Mouse (Mus musculus): ENCODE results near the gene Rpn2.
A peak's percentile ranks its signal among the peaks of the same experiment; 100 is the strongest.

Rpn2 gene

DNA sequence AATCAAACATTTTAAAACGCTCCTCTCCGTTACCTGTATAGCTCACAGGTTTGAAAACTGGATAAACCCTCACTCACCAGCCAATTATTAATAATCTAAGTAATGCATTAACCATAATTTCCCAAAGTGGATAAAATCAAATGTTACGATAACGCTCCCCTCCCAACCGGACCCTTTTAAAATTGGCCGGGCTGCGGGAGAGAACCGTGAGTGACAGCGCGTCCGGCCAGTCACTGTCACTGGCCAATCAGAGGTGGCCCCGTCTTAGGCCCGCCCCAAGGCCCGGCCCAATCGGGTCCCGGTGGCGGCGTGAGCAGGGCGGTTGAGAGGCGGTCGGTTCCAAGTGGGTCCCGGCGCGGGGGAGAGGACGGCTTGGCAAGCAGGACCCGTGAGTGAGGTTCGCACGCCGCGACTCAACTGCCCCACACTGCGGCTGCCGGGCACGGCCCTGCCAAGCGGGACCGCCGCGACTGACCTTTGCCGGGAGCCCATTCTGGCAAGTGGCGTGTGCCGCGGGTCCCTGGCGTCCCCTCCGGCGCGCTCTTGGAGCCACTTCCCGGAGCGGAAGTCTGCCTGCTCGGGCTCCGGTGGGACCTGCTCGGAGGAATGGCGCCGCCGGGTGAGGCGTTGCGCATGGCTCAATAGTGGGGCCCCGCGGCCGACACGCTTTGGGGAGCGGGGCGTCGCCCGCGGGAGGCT is at the start of gene Rpn2:
Rpn2 (plus strand) TSS at position 301 of the 699 bp plus-strand sequence.
- DNase-seq (ENCODE audit: low read depth, low spot score), result peak; percentile 89

DNA sequence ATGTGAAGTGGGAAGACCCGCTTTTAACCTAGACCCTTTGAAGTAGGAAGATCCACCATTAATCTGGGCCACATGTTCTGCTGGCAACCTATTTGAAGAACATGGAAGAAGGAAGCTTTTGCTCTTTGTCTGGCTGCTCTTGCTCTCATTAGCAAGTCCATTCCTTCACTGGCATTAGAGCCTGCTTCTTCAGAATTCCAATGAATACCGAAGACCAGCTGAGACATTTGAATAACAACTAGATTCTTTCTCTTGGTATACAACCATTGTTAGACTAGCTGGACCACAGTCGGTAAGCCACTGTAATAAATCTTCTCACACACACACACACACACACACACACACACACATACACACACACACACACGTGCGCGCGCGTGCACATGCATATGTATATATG is 42.9 kb upstream of the Rpn2 start:
- no peak for DNase-seq (ENCODE audit: low read depth, low spot score)

DNA sequence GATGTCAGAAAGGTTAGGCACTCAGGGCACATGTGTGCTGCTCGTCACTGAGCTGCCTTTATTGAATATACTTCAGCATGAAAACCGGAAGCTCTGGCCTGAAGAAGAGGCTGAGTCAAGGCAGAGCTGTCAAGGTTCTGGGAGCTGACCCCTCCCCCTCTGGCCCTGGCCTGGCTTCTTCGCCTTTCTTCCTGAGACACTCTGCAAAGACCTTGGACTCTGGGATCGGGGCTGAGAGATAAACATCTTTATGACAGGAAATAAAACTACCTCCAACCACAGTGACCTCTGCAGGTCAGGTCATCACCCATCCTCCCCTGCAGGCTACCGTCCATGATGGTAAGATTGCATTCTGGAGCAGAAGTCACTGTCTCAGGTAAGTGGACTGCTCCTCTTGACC is 33.8 kb upstream of the Rpn2 start:
- no peak for DNase-seq (ENCODE audit: low read depth, low spot score)

DNA sequence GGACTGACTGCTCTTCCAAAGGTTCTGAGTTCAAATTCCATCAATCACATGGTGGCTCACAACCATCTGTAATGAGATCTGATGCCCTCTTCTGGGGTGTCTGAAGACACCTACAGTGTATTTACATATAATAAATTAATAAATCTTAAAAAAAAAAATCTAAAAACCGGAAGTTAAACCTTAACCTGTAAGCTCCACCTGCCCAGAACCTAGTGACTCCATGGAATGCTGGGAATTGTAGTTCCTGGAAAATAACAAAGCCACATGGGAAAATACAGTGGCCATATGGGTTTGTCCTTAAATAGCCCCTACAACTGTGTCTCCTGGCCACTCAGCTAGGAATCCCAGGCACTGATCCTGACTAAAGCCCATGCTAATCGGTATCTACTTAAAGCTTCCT is 33.2 kb upstream of the Rpn2 start:
- DNase-seq (ENCODE audit: low read depth, low spot score), result no peak

DNA sequence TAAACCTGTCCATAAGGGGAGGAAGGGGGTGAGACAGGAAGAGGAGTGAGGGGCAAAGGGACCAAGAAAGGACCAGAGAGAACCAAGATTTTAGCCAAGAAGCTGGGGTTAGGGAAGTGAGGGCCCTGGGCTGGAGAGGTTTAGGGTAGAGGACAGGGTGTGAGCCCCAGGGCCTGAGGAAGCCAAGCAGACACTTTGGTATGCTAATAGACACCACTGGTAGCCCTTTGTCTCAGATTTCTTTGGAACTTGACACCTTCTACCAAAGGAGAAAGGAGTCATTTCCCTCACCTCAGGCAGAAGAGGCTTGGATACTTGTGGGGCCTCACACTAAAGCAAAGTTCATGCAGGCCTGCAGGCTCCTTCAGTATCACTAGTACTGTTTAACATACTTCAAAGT is 30.7 kb upstream of the Rpn2 start:
- no peak for DNase-seq (ENCODE audit: low read depth, low spot score)

DNA sequence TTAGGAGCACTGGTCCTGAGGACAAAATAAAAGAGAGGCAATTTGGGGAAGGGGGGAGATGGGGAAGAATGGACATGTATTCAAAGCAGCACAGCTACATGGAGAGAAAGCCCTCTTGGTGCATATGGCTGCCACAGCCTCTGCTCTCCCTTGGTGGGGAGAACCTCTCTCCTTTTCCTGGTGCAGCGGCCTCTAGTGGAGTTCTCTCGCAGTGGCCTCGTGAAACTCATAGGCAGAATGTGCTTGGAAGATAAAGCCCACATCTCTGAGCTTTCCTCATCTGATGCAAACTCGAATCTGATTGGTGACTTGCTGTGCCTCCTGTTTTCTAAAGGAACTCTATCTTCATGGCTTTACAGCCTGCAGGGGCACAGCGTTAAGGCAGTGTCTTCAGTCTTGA is 19.1 kb upstream of the Rpn2 start:
- DNase-seq (ENCODE audit: low read depth, low spot score), result peak; percentile 7

DNA sequence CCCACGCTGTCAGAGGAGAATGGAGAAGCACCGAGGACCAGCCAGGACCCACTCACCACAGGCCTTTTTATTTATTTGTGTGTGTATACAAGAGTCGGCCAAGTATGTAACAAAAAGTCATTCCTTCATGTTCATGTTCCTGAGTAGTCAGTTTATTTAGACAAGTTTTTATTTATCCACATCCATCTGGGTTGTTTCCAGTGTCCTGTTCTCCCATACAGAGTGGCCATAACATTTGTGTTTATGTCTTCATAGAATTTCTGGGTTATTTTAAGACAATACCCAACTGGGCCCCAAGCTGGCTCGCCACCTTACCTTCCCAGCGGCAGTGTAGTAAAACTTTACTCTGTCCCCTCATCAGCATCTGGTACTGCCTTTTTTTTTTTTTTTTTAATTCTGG is 16.9 kb upstream of the Rpn2 start:
- DNase-seq (ENCODE audit: low read depth, low spot score), result no peak

DNA sequence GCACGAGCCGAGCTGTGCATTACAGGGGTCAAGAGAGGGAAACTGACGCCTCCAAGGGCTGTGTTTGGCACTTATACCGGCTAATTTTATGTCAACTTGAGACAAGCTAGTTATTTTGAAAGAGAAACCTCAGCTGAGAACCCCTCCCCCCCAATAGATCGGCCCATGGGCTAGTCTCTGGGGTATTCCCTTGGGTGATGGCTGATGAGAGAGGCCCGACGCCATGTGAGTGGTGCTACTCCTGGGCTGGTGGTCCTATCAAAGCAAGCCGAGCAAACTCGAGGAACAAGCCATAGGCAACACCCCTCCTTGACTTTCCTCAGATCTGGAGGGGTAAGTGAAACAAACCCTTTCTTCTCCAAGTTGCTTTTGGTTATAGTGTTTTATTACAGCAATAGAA is 16.3 kb upstream of the Rpn2 start:
- no peak for DNase-seq (ENCODE audit: low read depth, low spot score)

DNA sequence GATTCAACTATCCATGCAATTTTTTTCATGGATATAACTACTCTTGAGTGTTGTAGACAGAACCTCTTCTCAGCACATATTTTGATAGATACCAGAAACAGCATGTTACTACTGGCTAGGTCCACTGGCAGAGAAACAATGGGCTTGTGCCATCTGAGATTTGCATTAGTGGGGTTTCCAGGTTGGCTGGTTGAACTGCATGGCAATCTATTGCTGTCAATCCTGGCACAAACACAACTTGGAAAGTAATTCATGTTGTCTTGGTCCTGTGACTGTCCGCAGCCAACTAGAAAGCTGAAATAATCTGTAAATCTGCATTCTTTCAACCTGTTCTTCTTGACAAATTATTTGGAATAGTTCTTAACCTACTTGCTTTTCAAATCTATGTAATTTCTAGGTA is 15.7 kb upstream of the Rpn2 start:
- DNase-seq (ENCODE audit: low read depth, low spot score), result no peak

DNA sequence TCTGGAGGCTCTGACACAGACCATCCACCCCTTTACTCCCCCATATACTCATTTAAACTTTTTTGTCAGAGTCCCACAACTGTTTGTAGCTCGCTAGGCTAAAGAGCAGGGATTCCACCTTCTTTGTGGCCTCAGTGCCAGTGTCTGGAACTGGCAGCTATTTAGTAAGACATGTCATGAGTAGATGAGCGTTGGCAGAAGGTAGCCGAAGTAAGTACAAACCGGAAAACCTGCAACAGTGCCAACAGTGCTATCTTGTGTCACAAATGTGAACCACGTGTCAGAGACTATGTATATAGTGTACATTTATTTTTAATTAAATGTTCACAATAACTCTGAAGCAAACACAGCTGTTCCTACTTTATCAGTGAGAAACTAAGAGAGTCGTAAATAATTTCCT is 15.0 kb upstream of the Rpn2 start:
- DNase-seq (ENCODE audit: low read depth, low spot score), result no peak

DNA sequence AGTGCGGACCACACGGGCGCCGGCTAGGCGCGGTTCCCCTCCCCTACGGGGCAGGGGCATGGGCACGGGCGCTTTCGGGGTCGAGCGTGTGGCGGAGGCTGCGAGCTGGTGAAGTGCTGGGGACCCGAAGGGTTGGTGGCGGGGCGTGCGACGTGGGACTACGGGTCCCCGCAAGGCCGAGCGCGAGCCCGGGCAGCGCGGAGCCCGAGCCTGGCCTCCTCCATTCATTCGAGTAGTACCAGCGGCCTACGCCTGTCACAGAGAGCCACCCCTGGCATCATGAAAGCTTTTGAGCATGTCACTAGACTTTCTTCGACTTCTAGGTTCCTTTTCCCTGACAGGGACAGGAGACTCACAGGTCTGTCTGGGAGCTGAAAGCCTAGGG is 591 bp downstream of the Rpn2 start, which contains the start of gene Mroh8:
Mroh8 (minus strand) TSS at position 134 of the 385 bp plus-strand sequence.
- DNase-seq (ENCODE audit: low read depth, low spot score), result peak; percentile 18

DNA sequence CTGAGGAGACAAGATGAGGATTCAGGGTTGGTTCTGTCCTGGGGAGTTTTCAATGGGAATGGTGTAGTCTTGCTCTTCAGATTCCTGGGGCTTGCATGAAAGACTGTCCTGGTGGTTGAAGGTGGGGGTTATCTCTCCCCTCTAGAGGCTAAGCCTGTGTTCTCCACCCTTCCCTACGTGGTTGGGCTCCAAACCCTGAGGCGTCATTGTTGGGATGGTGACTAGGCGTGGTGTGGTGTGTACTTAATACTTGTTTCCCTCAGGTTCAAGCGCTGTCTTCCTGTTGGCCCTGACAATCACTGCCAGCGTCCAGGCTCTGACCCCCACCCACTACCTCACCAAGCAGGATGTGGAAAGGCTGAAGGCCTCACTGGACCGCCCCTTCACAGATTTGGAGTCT is 4.5 kb downstream of the Rpn2 start:
- no peak for DNase-seq (ENCODE audit: low read depth, low spot score)

DNA sequence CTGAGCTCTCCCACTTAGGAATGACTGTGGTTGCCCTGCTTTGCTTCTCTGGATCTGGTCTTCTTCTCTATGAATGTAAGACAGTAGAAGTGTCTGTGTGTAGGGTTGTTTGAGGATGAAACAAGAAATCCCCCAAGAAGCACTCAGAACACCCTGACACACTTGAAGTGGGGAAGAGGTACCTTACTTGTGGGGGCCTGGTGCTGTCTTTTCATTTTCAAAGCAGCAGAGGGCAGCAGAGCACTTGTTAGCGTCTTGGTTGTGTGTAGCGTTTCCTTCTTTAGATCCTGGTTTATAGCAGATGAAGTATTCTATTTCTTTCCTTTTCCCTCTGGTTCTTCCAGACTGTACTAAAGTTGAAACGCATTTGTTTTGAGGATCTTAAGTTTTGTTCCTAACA is 8.7 kb downstream of the Rpn2 start:
- DNase-seq (ENCODE audit: low read depth, low spot score), result peak; percentile 18

DNA sequence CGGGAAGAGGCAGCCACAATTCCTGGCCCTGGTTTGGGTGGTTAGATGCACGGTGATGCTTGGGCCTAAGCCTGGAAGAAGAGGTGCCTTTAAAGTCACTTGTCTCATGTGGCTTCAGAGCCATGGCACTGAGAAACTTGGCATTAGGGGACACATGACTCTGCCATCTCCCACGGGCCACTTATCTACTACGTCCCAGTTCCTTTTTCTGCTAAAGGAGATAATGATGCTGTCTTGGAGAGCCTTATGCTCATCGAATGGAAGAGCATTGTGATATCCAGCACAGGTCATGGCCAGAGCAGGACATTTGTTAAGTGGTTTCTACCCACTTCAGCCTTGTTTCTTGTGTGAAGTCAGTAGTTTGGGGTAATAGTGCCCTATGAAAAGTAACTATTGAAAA is 10.2 kb downstream of the Rpn2 start:
- no peak for DNase-seq (ENCODE audit: low read depth, low spot score)

DNA sequence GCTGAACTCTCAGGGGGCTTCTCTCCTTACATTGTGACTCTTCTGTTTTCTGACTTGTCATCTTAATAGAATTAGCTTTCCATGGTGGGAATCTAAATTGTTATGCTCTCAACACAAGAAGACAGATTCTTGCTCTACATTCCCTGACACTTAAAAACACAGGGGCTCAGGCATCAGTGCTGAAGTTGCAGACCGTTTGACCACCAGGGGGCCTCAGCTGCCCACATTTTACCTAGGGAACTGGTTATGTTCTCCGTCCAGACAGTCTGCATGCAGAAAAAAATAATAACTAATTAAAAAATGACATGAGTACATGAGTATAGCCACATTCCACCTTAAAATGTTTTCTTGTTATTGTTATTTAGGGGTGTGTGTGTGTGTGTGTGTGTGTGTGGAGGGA is 13.3 kb downstream of the Rpn2 start:
- DNase-seq (ENCODE audit: low read depth, low spot score), result peak; percentile 23

DNA sequence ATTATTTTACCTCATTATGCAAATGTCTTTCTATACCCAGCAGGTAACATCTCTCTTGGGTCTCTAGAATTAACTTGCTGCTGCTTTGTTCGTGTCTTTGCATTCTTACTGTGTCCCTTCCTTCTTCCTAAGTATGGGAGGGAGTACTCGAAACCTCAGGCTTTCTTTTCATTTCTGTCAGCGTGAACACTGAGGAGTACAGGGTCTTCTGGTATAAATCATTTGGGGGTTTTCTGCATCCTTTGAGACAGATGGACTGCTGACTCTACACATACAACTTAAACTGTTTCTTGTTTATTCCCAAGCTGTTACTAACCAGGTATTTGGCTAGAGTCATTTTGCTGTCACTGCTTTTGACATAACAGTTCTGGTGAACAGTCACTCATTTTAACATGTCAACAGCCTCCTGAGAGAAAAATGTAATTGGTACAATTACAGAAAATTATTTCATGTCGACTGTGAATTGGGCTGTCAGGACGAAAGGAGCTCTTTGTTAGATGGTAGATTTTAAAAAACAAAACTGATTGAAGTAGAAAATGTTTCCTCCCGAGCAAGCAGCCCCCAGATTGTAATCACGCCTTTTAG is 17.4 kb downstream of the Rpn2 start:
- no peak for DNase-seq (ENCODE audit: low read depth, low spot score)

DNA sequence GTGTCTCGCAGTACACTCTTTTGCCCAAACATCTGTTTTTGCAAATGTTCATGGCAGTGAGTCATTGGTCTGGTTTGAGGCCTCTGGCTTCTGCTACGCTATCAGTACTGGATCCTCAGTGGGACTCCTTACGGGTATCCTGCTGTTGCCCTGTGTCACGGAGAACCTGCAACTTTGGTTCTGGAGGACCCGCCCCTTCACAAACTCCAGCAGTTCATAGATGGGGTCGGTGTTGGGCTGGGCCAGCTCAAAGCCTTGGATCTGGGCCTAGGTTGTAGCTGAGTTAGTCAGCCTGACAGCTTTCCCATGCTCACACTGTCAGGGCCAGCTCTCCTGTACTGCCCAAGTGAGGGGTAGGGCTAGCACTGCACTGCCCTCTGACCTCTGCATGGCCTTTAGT is 21.2 kb downstream of the Rpn2 start:
- no peak for DNase-seq (ENCODE audit: low read depth, low spot score)

DNA sequence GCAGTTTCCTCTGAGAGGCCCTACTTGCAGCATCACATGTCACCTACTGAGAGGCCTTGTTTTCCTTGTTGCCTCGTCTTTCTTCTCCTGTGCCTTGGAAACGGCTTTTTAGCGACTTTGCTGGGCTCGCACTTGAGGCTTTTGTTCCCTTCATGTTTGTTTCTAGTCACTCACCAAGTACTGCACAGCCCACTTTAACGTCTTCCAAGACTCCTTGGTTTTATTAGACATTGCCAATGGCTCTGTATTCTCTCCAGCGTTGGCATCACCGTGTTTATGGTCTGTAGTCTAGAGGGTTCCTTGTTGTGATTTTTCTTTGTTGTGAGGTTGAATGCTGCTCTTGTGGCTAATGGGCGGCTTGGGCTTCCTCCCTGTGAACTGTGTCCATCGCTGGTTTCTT is 24.3 kb downstream of the Rpn2 start:
- DNase-seq (ENCODE audit: low read depth, low spot score), result no peak

DNA sequence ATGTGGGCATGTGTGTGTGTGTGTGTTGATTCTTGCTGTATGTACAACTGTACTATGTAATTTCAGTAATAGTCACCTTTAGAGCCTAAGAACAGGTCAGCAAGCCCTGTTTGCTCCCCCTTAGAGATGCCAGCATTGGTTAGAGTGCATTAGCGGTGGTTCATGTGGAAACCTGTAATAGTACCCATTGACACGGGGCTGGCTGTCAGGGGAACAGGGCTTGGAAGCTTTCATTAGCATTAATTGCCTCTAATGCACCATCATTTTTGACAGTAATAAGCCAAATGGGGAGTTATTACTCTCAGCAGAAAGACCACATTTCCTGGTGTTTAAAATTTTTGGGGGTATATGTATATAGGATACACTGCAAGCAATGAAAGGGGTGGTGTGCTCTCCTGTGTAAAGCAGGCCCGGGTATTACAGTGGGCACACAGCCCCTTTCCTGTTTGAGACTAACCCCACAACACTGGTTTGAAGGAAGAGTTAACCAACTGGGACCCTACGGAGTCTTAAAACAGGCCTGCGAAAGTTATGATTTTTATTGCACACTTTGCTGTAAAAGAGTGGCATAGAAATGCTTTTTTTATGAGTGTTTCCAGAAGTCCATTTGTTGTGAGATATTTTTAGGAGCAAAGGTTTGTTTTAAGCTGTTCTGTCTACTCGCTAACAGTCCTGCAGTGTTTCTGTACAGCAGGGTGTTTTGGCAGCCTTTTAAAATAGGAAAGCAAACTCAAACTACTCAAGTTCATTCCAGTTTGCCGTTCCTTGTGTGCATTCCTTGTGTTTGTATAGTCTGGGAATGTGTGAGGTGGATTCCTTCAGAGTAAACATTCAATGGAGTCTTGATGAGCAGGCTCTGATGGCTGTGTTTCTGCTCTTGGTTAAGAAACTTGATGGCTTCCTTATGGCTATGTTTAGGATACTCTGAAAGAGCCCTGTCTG is 27.5 kb downstream of the Rpn2 start:
- DNase-seq (ENCODE audit: low read depth, low spot score), result no peak

DNA sequence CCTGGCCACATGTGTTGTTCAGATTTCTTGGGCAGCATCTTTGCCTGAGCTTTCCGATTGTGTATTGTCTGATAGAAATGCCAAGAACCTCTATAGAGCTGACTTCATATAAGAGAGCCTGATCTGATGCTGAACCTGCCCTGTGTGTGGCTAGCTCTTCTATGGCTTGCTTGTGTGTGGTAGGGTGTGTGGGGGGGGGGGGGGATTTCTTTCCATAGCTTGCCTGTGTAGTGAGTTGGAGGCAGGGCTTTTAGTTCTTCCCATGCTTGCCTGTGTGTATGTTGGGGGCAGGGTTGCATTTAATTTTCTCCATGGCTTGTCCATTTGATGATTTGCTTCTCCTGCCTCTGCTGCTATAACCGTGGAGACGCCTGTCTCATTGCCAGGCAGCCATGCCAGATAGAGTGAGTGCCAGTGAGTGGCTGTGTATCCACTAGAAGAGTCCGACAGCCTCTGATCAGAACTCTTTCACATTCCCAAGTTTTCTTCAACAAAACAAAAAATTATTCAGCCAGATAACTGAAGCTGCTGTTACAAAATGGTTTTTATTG is 29.0 kb downstream of the Rpn2 start:
- no peak for DNase-seq (ENCODE audit: low read depth, low spot score)

DNA sequence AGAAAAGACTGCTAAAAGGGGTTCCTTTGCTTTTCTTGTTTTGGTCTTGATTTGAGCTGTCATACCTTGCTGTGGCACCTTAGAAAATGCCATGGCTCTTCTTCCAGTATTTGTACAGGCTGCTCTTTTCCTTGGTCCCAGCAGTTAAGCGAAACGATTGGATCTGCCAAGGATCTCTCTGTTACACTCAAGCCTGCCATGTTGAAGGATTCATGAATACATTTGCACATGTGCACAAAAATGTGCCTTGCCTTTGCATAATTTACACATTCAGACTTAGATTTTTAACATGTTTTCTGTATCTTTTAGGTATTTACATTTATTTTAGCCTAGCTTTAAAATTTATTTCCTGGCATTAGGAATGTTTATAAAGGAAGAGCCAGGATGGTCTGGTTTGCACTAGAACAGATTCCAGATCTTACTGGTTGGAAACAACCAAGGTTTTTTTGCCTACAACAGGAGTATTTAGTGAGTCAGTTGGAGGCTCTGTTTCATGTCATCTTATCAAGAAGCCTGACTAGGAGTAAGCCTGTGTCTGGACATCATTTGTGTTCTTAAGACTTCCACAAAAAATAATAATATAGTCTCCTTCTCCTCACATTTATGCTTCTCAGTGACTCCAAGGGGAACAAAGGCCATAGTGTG is 29.6 kb downstream of the Rpn2 start:
- no peak for DNase-seq (ENCODE audit: low read depth, low spot score)

DNA sequence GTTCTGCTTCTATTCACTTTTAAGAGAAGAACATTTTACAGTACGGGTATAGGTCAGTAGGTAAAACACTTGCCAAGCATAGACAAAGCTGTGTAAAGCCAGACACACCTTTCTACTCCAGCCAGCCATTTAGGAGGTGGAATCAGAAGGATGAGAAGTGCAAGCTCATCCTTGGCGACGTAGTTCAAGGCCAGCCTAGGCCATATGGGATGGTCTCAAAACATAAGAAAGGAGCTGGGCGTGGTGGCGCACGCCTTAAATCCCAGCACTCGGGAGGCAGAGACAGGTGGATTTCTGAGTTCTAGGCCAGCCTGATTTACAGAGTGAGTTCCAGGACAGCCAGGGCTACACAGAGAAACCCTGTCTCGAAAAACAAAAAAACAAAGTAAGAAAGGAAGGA is 30.8 kb downstream of the Rpn2 start:
- no peak for DNase-seq (ENCODE audit: low read depth, low spot score)
